Mouse (Mus musculus) kidney, adult 2 months (tissue): Measurements from ENCODE around the gene Galnt2. TPM values are rescaled to one million over a fixed set of nuclear protein-coding genes. Genes with fewer than 3 reads are reported as not detected.

Experiments
- DNase-seq: peaks from one replicate; pipeline ENCODE4 v3.0.0; 2021
- H3K27ac ChIP-seq: fragments of 200-500 bp; 2 replicates; pipeline ENCODE4 v1.5.1; 2012; ENCODE audit warnings: low read depth, low read length, control low read depth, inconsistent platforms; ENCODE audit not compliant: insufficient read depth
- H3K27me3 ChIP-seq: fragments of 200-500 bp; replicated peaks from 2 replicates; pipeline ENCODE4 v1.6.1; 2012; ENCODE audit warnings: mild to moderate bottlenecking, moderate library complexity, low read length, inconsistent platforms; ENCODE audit not compliant: control insufficient read depth, insufficient read depth
- H3K36me3 ChIP-seq: fragments of 200-500 bp; 2 replicates; pipeline ENCODE4 v1.6.1; 2012; ENCODE audit warnings: mild to moderate bottlenecking, moderate library complexity, low read length, inconsistent platforms; ENCODE audit not compliant: control insufficient read depth, insufficient read depth
- H3K4me1 ChIP-seq: fragments of 200-500 bp; 2 replicates; pipeline ENCODE4 v1.6.1; 2011; ENCODE audit warnings: low read length; ENCODE audit not compliant: control insufficient read depth, insufficient read depth
- H3K4me3 ChIP-seq: fragments of 200-500 bp; 2 replicates; pipeline ENCODE4 v1.5.1; 2011; ENCODE audit warnings: mild to moderate bottlenecking, low read depth, low read length, control low read depth; ENCODE audit not compliant: insufficient read depth
- CTCF ChIP-seq: fragments of 200-500 bp; conservative IDR thresholded peaks from 2 replicates; pipeline ENCODE4 v1.5.1; 2011; ENCODE audit warnings: low read depth, mild to moderate bottlenecking, control low read depth, low read length, moderate library complexity, mixed read lengths; ENCODE audit not compliant: insufficient read depth, insufficient read length
- POLR2A ChIP-seq: fragments of 200-500 bp; IDR thresholded peaks from one replicate; pipeline ENCODE4 v1.6.1; 2011; ENCODE audit warnings: low read depth, low read length, control low read depth
- WGBS: fragments of 180-500 bp; shearing (Covaris S2); methylation state at CpG from one replicate; pipeline ENCODE4 v1.1.7; 2018; 5-methylcytosine and 5-hydroxymethylcytosine counted together
- polyA plus RNA-seq: library from polyadenylated mRNA; depleted of rRNA; stranded (reverse); fragments of >200 nt; gene quantifications from 2 replicates; pipeline ENCODE4 v1.2.3, GENCODE M21; 2012

Galnt2 gene
- polyA plus RNA-seq, 1 experiment, result 17.0 TPM

DNA sequence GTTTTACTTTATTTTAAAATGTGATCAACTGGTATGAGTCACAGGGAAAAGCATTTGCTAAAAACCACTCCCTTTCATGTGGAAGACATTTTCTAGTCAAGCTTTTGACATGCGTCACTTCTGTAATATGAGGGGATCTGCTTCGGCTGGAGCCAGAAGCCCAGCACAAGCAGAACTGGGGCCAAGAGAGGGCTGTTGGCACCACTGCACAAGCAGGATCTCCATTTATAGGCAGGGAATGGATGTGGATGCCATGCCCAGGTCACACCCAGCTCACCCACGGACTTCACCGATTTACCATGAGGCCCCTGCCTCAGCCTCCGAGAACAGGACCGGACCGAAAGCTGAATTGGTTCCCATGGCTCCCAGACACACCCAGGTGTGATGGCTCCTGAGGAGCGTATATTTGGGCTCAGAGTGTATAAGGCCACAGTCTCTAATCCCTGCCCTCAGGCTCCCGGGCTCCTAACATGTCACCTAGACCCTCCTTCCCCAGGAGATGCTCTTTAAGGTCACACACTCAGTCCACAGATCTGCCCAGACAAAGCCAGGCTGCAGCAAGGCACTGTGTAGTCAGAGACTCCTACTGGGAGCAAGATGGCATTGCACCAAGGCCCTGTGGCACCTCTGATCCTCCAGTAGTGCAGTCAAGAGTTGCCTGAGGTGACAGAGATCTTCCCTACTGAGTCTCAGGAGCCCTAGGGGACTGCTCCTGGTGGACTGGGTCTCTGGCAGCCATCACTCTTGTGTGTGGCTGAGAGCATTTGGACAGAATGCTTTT is 59.9 kb downstream of the Galnt2 start:
- H3K4me3 ChIP-seq, result no peak overlapping the region
- no peak for TF ChIP-seq POLR2A
- TF ChIP-seq CTCF, result peak; percentile 63
- no peak overlapping the region for H3K27ac ChIP-seq
- no peaks in the 10 kb centered on the region for H3K27me3 ChIP-seq
- 87% methylated on average over 9 of the region's 9 CpGs for WGBS
- peak; percentile 41 for DNase-seq
- H3K4me1 ChIP-seq, result peaks cover 14% of the 10 kb centered on the region; the same call in 1 of the 2 replicates
- H3K36me3 ChIP-seq, result no peaks in the 10 kb centered on the region

DNA sequence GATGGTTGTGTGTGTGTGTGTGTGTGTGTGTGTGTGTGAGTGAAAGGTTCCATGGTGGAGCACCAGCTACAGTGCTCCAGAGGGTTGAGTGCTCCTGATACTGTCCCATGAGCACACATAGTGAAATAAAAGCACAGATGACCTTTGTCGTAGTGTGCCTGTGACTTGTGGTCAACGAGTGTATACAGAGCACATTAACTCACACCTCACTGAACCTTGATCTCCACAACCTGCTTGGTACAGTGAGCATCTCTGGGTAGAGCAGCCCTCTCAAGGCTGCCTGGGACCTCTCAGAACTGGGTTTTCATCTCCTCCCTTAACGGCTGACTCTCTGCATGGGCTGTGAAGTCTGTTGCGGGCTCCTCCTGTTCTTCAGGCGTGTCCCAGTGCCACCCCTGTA is 60.5 kb downstream of the Galnt2 start:
- no peaks in the 10 kb centered on the region for H3K27me3 ChIP-seq
- H3K36me3 ChIP-seq, result no peaks in the 10 kb centered on the region
- H3K27ac ChIP-seq, result no peak overlapping the region
- no peak for TF ChIP-seq CTCF
- no peak for TF ChIP-seq POLR2A
- 62% methylated on average over 5 of the region's 5 CpGs for WGBS
- peak; percentile 37 for DNase-seq
- H3K4me3 ChIP-seq, result no peak overlapping the region
- 0 out of 2 replicates have a peak, but pooled peaks cover 8% of the 10 kb centered on the region for H3K4me1 ChIP-seq

DNA sequence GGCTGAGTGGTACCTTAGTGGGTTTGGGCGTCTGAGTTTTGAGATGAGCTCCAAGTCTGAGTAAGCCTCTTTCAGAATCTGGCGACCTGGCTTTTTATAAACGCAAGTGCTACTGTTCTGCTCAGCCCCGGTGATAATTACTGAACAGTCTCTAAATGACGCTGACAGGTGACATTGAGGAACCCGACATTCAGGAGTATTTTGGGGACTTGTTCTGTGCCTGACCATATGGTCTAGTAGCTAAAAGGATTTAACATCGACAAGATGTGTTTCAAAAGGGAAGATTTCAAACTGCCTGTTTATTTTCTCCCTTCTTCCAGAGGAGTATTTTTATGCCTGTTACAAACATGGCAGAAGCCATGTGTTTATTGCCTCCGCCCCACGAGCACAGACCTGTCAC is 61.8 kb downstream of the Galnt2 start:
- Histone ChIP-seq H3K4me3 (no peak overlapping the region), H3K27me3 (no peaks in the 10 kb centered on the region), H3K4me1 (0 out of 2 replicates have a peak, but pooled peaks cover 7% of the 10 kb centered on the region), H3K27ac (no peak overlapping the region), H3K36me3 (no peaks in the 10 kb centered on the region)
- TF ChIP-seq POLR2A (no peak), CTCF (no peak)
- DNase-seq, result no peak
- WGBS, result 84% methylated on average over 9 of the region's 9 CpGs

DNA sequence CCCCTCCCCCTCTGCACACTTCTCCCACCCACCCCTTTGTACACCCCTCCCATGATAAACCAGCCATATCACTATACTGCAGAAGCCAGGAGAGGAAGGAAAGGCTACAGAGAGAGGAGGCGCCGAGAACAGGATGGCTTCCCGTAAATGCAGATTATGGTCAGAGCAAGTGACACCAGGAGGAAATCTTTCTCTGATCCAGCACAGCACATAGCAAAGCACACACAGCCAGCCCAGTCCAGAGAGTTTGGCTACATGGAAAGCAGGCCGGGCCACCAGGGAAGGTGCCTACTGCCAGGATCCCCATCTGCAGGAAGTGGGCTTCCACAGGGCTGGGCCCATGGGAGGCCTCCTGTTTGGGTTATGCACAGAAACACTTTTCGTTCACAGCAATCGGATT is 63.2 kb downstream of the Galnt2 start:
- Histone ChIP-seq H3K27ac (no peak overlapping the region), H3K4me1 (0 out of 2 replicates have a peak, but pooled peaks cover 7% of the 10 kb centered on the region)
- no peak for DNase-seq

DNA sequence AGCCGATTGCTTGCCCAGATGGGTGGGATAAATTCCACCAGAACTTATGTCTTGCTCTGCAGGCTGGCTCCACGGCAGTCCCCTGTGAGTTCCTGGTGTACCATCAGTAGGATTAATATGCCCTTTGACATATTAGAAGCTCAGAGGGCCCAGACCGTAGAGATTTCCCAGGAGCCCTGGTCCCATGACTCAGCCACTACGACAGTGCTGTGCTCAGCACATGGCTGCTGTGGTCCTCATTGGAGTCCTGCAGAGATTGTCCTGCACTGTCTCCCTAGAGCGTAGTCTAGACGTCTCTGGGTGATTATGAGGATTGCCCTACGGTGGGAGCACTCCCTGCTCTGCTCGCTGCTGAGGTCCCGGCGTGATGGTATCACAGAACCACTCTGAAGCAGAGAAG is 63.7 kb downstream of the Galnt2 start:
- 65% methylated on average over 10 of the region's 10 CpGs for WGBS
- TF ChIP-seq CTCF (no peak), POLR2A (no peak)
- Histone ChIP-seq H3K36me3 (no peaks in the 10 kb centered on the region), H3K4me1 (0 out of 2 replicates have a peak, but pooled peaks cover 7% of the 10 kb centered on the region), H3K27ac (no peak overlapping the region), H3K4me3 (no peak overlapping the region), H3K27me3 (no peaks in the 10 kb centered on the region)
- DNase-seq, result no peak

More for the DNA sequence above, 63.2 kb downstream of the Galnt2 start:
- WGBS, result 66% methylated on average over 6 of the region's 6 CpGs
- H3K27me3 ChIP-seq, result no peaks in the 10 kb centered on the region
- H3K4me3 ChIP-seq, result no peak overlapping the region
- TF ChIP-seq CTCF, result no peak
- TF ChIP-seq POLR2A, result no peak
- H3K36me3 ChIP-seq, result no peaks in the 10 kb centered on the region

DNA sequence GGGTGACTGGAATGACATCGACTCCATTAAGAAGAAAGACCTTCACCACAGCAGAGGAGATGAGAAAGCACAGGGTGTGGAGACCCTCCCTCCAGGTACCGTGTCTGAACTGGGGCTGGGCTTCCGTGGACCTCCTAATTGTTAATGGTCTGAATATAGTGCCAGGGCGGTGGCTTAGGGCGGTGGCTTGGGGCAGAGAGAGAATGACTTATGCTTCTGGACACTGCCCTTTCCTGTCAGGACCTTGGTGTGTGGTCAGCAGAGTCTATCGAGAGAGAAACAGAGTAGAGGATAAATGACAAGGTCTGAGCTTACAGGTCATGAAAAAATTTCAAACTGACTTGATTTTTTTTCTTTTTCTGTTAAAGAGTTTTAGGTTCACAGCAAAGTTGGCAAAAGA is 64.2 kb downstream of the Galnt2 start:
- no peak for DNase-seq
- Histone ChIP-seq H3K4me1 (0 out of 2 replicates have a peak, but pooled peaks cover 7% of the 10 kb centered on the region), H3K27ac (no peak overlapping the region), H3K4me3 (no peak overlapping the region), H3K27me3 (no peaks in the 10 kb centered on the region), H3K36me3 (no peaks in the 10 kb centered on the region)
- WGBS, result 56% methylated on average over 6 of the region's 6 CpGs
- TF ChIP-seq CTCF (no peak), POLR2A (no peak)

DNA sequence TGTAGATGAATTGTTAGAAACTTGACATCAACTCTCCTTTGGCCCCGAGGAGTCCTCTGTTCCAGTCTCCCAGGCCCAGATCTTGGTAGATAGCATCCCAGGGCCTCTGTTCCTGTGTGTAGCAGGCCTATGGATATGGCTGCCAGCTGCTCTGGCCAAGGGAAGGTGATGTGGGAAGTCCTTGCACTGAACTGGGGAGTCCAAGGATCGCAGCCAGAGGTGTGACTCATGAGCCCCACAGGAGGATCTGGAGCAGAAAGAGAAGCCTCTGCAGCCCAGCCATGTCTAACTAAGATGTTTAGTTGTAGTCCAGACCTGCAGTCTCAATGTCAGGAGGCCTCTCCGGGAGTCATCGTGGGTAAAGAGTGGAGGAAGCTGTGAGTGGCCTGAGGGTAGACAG is 70.3 kb downstream of the Galnt2 start:
- no peak overlapping the region for H3K27ac ChIP-seq
- no peak for TF ChIP-seq POLR2A
- TF ChIP-seq CTCF, result no peak
- no peak for DNase-seq
- WGBS, result 77% methylated on average over 4 of the region's 4 CpGs
- no peaks in the 10 kb centered on the region for H3K27me3 ChIP-seq
- H3K4me1 ChIP-seq, result peaks cover 16% of the 10 kb centered on the region
- no peaks in the 10 kb centered on the region for H3K36me3 ChIP-seq
- no peak overlapping the region for H3K4me3 ChIP-seq
